Mouse (Mus musculus): ENCODE measurements around the gene Gm45140.
A peak's percentile ranks its signal among the peaks of the same experiment; 100 is the strongest.
"Not testable (repeated sequence)": the region's sequence is repeated elsewhere in the genome, so short reads cannot be mapped to it uniquely, and the experiment has no call there.

Gene Gm45140

DNA sequence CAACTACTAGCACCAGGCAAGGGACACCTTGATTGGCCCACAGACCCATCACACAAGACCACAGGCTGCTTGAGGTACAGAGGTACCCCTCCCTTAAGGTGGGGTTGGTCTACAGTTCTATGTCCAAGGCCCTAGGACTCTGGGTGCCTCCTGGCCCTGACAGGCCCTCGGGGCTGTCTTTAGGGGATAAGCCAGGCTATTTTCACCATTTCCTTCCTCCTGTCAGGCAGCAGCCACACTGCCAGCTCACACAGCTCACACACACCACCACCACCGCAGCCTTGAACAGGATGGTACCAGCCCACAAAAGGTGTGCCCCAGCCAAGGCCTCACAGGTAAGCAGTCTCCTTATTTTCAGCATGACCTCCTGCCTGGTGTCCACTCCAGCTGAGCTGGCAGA, 57.8 kb downstream of the Gm45140 start, which contains the start of gene Gp9:
Gene Gp9, plus strand, starts transcription at position 231 of the 400 bp plus-strand sequence.
- DNase-seq (ENCODE audit: low read depth, low spot score) = no peak

GRCm38 (mm10) chr6:87776663-87777062, 58.9 kb downstream of the Gm45140 start:
- DNase-seq (ENCODE audit: low read depth, low spot score) = no peak

- DNase-seq (ENCODE audit: low read depth, low spot score) = no peak
These were observed 59.9 kb downstream of the Gm45140 start for GRCm38 (mm10) chr6:87775588-87776245.

- DNase-seq (ENCODE audit: low read depth, low spot score) = no peak
These were observed 60.7 kb downstream of the Gm45140 start for GRCm38 (mm10) chr6:87774909-87775308.

GRCm38 (mm10) chr6:87774466-87774865, 61.1 kb downstream of the Gm45140 start:
- DNase-seq (ENCODE audit: low read depth, low spot score) = no peak

DNA sequence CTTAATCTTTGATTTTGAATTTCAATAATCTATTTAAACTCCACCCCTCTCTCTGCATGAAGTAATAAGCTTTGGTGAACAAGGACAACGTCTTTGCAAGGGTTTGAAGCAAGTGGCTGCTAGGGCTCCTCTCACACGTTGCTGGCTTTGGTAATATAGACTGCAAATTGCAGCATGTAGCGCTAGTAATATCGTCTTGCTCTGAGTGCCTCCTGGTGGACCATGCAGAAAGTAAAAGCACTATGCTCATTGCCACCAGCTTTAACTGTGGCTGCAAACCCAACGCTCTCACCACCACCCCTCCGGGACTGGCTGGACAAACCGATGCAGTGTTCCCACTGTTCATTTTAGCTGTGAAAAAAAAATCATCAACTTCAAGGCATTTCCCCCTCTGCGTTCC, 65.0 kb downstream of the Gm45140 start:
- DNase-seq (ENCODE audit: low read depth, low spot score) = no peak

DNA sequence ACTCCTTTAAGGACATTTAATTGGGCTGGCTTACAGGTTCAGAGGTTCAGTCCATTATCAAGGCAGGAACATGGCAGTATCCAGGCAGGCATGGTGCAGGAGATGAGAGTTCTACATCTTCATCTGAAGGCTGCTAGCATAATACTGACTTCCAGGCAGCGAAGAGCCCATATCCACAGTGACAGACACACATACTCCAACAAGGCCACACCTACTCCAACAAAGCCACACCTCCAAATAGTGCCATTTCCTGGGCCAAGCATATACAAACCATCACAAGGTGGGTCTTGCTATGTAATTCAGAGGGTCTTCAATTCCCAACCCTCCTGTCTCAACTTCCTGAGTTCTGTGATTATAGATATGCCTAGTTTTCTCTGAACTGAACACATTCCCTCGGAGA, 71.3 kb downstream of the Gm45140 start:
- not testable (repeated sequence) for DNase-seq (ENCODE audit: low read depth, low spot score)

DNA sequence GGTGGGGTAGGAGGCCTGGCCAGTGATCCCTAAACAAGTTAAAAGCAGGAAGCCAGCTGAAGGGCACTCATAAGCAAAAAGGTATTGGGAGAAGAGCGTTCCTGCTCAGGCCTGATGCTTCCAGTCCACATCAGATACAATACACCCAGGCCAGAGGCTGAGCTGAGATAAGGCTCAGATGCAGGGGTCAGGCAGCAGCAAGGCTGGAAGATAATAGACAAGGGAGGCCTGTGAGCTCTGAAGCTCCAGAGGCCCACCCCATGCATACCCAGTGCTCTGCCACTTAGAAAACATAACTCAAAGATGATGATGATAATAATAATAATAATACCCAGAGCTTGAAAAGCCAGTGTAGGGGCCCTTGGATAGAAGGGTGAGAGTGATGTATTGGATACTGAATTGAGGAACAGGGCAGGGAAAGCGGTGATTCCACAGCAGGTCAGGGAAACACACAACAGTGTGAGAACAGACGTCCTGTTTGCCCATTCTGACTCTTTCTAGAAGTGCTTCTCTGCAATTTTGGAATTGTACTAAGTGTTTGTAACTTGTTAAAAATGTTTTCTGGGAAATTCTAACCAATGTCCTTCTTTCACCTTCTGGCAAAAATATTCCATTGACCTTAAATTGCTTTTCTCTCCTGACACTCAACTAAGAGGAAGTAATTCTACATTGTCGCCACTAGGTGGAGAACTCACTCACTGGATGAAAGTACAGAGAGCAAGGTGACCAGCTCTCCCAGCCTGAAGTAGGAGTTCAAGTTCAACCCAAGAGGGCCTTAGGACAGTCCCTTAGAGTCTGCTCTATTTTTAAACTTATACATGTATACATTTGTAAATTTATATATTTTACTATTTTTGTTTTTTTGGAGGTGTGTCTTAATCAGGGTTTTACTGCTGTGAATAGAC, 72.0 kb downstream of the Gm45140 start:
- DNase-seq (ENCODE audit: low read depth, low spot score) = peak; percentile 48

- no peak for DNase-seq (ENCODE audit: low read depth, low spot score)
These were observed 73.4 kb downstream of the Gm45140 start for GRCm38 (mm10) chr6:87762161-87762560.

- no peak for DNase-seq (ENCODE audit: low read depth, low spot score)
These were observed 75.7 kb downstream of the Gm45140 start for GRCm38 (mm10) chr6:87759850-87760249.

DNA sequence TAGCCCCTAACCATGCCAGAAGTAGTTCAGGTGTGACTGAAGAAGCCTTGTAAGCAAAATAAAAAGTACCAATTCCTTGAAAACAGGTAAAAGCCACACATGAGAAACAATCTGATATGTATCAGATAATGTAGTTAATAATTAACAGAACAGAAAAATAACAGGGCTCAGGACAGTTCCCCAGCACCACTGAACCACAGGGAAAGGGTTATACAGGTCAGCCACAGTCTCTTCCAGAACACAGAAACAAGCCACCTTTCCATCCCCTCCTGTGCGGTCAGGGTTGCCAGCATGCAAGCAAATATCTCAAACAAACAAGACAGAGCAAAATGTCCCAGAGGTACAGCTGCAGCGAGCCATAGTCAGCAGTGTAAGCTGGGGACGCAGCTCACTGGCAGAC, 76.2 kb downstream of the Gm45140 start:
- no peak for DNase-seq (ENCODE audit: low read depth, low spot score)

GRCm38 (mm10) chr6:87756896-87757295, 78.7 kb downstream of the Gm45140 start:
- DNase-seq (ENCODE audit: low read depth, low spot score) = no peak

DNA sequence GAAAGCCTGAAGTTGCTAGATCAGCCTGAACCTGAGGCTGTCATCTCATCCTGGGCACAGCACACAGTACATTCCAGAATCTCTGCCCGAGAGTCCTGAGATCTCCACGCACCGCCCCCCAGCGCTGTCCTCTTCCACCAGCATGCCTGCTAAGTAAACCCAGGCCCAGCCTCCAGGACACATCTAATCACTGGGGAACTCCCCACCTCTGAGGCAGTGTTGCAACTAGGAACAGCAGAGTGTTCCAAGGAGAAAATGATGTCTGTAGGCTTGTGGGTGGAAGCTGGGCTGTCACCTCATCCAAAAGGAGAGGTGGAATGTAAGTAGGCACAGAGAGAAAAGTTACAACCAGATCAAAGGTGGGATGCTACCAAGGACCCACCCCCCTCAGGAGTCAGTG, 80.4 kb downstream of the Gm45140 start:
- DNase-seq (ENCODE audit: low read depth, low spot score) = no peak

DNA sequence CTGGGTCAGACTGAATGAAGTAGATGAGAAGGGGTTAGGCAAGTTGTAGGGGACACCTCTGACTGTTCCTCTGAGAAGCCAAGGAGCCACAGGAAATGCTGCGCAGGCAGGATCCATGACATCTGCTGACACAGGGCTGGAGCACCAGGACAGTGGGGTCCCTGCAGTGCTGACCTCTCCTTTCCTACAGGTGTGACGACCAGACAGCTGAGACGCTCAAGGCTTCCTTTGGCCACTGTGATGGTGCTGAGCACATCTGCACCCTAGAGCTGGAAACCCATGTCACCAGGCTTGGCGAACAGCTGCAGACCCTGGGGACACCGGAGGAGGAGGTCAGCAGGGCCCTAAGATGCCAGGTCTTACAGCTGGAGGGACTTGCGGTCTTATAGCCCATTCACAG, 84.0 kb downstream of the Gm45140 start:
- DNase-seq (ENCODE audit: low read depth, low spot score) = no peak

- DNase-seq (ENCODE audit: low read depth, low spot score) = no peak
These were observed 85.2 kb downstream of the Gm45140 start for GRCm38 (mm10) chr6:87750184-87750910.

DNA sequence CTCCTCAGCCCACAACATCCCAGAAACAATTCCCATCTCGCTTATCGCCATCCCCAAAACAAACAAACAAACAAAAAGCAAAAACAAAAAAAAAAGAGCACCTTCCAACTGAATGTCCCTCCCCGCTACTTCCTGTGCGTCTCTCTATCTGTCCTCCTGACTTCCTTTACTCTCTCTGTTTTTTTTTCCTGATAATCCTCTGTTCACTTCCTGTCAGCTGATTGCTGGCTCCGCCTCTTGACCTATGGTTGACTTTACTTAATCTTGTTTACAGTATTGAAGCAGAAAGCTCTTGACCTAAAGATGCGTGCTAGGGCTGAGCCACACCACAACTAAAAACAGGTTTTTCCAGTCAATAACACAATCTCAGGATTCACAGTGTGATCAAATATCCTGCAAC, 87.1 kb downstream of the Gm45140 start:
- no peak for DNase-seq (ENCODE audit: low read depth, low spot score)

- no peak for DNase-seq (ENCODE audit: low read depth, low spot score)
These were observed 87.5 kb downstream of the Gm45140 start for GRCm38 (mm10) chr6:87748078-87748477.

DNA sequence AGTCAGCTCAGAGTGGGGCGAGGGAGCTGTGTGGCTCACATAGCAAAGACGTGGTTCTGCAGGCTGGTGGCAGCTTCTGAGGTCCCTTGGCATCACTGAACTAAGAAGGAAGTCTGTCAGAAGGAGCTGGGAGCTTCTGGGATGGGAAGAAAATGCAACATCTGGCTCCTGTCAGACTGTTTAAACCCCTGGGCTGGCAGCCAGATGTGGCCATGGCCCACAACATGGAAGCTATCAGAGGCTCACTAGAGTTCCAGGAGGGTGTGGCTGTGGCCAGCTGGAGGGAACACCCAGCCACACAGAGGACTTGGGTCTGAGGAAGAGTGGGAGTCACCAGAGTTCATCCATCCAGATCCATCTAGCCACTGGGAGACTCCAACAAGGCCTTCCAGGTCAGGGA, 88.7 kb downstream of the Gm45140 start:
- no peak for DNase-seq (ENCODE audit: low read depth, low spot score)

DNA sequence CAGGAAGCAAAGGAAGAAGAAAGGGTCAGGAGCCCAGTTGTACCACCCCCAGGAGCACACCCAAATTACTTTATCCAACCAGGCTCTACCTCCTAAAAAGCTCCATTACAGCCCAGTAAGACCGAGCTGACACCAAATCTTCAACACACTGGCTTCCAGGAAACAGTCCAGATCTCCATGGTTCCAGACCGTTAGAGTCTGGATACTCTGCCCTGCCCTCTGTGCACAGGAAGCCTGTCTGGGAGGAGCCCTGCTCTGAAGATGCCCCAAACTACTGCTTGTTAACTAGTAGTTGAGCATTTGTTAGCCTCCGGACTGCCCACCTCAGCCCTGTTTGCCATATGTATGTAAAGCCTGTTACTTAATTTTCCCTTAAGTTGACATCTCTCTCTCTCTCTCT, 89.5 kb downstream of the Gm45140 start:
- DNase-seq (ENCODE audit: low read depth, low spot score) = no peak

DNA sequence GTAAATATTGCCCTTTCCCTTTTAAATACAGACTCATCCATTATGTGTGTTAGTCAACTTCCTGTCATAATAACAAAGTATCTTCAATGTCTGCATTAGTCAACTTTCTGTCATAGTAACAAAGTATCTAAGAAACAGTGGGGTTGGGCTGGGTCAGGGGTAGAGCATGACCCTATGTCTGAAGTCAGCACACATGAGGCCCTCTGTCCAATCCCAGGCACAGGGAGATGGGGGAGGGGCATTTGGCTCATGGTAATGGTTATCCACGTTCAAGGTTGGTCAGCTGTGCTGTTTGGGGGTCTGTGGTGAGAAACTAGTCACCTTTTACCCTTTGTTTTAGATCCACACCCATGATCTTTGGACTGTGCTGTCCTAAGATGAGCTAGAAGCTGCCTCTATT, 90.3 kb downstream of the Gm45140 start:
- DNase-seq (ENCODE audit: low read depth, low spot score) = no peak

GRCm38 (mm10) chr6:87744632-87745031, 91.0 kb downstream of the Gm45140 start:
- no peak for DNase-seq (ENCODE audit: low read depth, low spot score)

- DNase-seq (ENCODE audit: low read depth, low spot score) = no peak
These were observed 92.3 kb downstream of the Gm45140 start for GRCm38 (mm10) chr6:87743281-87743680.

Data from mesoderm, embryonic 11.5 days (tissue).